In genomic region chr6:24347745-24348480, GRCm38 (mm10) we compare ENCODE assay signal across 10 mouse cellular contexts.
A peak's percentile ranks its signal among the peaks of the same experiment; 100 is the strongest.
DNase-seq lines count a peak whose midpoint lies in the region; ATAC-seq and TF ChIP-seq lines count a peak whose summit lies in the region.
"Had no signal": no experiment of that assay in that cellular context is flagged by ENCODE, and none has a peak within 500 bp of the region (broad histone marks: within the 10 kb centered on the region; RNA-seq: fewer than 3 reads in every experiment).

No protein-coding gene starts in this region.

- no peak for TF ChIP-seq CTCF in midbrain, postnatal 0 days (IDR thresholded peaks at IDR 0.05)

- no peaks in the 10 kb centered on the region for H3K9me3 ChIP-seq in forebrain, embryonic 14.5 days (replicated peaks; ENCODE audit: control insufficient read depth, low read length)
- no peaks in the 10 kb centered on the region for H3K9me3 ChIP-seq in forebrain, embryonic 11.5 days (ENCODE audit: control insufficient read depth, low read length)
- H3K9me3 ChIP-seq in hindbrain, embryonic 10.5 days: no peaks in the 10 kb centered on the region
- no peaks in the 10 kb centered on the region for H3K9me3 ChIP-seq in limb, embryonic 13.5 days
- no peaks in the 10 kb centered on the region for H3K9me3 ChIP-seq in midbrain, postnatal 0 days (ENCODE audit: low read length)
- H3K9me3 ChIP-seq: G1E; limb, embryonic 15.5 days had no signal

- H3K4me2 ChIP-seq in forebrain, embryonic 14.5 days (ENCODE audit: low read length): no peak overlapping the region
- no peak overlapping the region for H3K4me2 ChIP-seq in forebrain, embryonic 11.5 days (ENCODE audit: low read depth, low read length, severe bottlenecking)
- H3K4me2 ChIP-seq in limb, embryonic 13.5 days (replicated peaks): peak overlapping the region; percentile 39
- H3K4me2 ChIP-seq in midbrain, postnatal 0 days (ENCODE audit: low read depth, low read length, poor library complexity, severe bottlenecking): peak overlapping the region; percentile 20; the same call in 1 of the 2 replicates
- H3K4me2 ChIP-seq: limb, embryonic 15.5 days had no signal

- no peak overlapping the region for H3K9ac ChIP-seq in forebrain, embryonic 14.5 days (ENCODE audit: low read length)
- no peak overlapping the region for H3K9ac ChIP-seq in forebrain, embryonic 11.5 days (ENCODE audit: low read length)
- H3K9ac ChIP-seq in limb, embryonic 13.5 days: no peak overlapping the region
- H3K9ac ChIP-seq in midbrain, postnatal 0 days (replicated peaks; ENCODE audit: low read length, poor library complexity, severe bottlenecking): no peak overlapping the region
- H3K9ac ChIP-seq: limb, embryonic 15.5 days had no signal

- H3K27ac ChIP-seq in forebrain, embryonic 14.5 days (ENCODE audit: low read depth, low read length): no peak overlapping the region
- H3K27ac ChIP-seq in forebrain, embryonic 11.5 days (ENCODE audit: low read depth, low read length): no peak overlapping the region
- H3K27ac ChIP-seq in hindbrain, embryonic 10.5 days: 0 out of 2 replicates have a peak overlapping the region, but pooled peaks have one; percentile 16
- no peak overlapping the region for H3K27ac ChIP-seq in limb, embryonic 13.5 days
- no peak overlapping the region for H3K27ac ChIP-seq in midbrain, postnatal 0 days (ENCODE audit: low read depth, low read length)
- H3K27ac ChIP-seq: limb, embryonic 15.5 days had no signal

- no peaks in the 10 kb centered on the region for H3K36me3 ChIP-seq in forebrain, embryonic 14.5 days (ENCODE audit: control insufficient read depth, insufficient read depth, low read length)
- H3K36me3 ChIP-seq in forebrain, embryonic 11.5 days (ENCODE audit: control insufficient read depth, insufficient read depth, low read length): no peaks in the 10 kb centered on the region
- no peaks in the 10 kb centered on the region for H3K36me3 ChIP-seq in hindbrain, embryonic 10.5 days
- H3K36me3 ChIP-seq in limb, embryonic 13.5 days: no peaks in the 10 kb centered on the region
- no peaks in the 10 kb centered on the region for H3K36me3 ChIP-seq in midbrain, postnatal 0 days (ENCODE audit: insufficient read depth, low read length)
- H3K36me3 ChIP-seq: G1E; limb, embryonic 15.5 days had no signal

- no peak for ATAC-seq in forebrain, embryonic 14.5 days
- ATAC-seq in forebrain, embryonic 11.5 days (replicated peaks; ENCODE audit: low FRiP score): no peak
- ATAC-seq in limb, embryonic 13.5 days (ENCODE audit: low FRiP score, low read depth): no peak; the same call in 1 of the 2 replicates
- no peak for ATAC-seq in midbrain, postnatal 0 days (ENCODE audit: low FRiP score)

- no peak overlapping the region for H3K4me3 ChIP-seq in forebrain, embryonic 14.5 days (ENCODE audit: low read depth, low read length)
- no peak overlapping the region for H3K4me3 ChIP-seq in forebrain, embryonic 11.5 days (ENCODE audit: low read depth, low read length)
- peak overlapping the region; percentile 18; the same call in 1 of the 2 replicates for H3K4me3 ChIP-seq in hindbrain, embryonic 10.5 days
- H3K4me3 ChIP-seq in limb, embryonic 13.5 days: no peak overlapping the region
- no peak overlapping the region for H3K4me3 ChIP-seq in midbrain, postnatal 0 days (ENCODE audit: low read depth, low read length)
- H3K4me3 ChIP-seq: limb, embryonic 15.5 days had no signal

- WGBS in forebrain, embryonic 14.5 days: 66% methylated on average over 13 of the region's 13 CpGs
- 64% methylated on average over 13 of the region's 13 CpGs for WGBS in forebrain, embryonic 11.5 days
- 42% methylated on average over 13 of the region's 13 CpGs for WGBS in hindbrain, embryonic 10.5 days
- WGBS in limb, embryonic 13.5 days: 35% methylated on average over 13 of the region's 13 CpGs
- 45% methylated on average over 13 of the region's 13 CpGs for WGBS in midbrain, postnatal 0 days

- peak; percentile 17 for DNase-seq in forebrain, embryonic 14.5 days (ENCODE audit: low spot score)
- no peak for DNase-seq in forebrain, embryonic 11.5 days (ENCODE audit: low spot score)
- DNase-seq in c-Kit-positive CD71-negative TER-119-negative erythroid progenitor cells, embryonic 14.5 days (ENCODE audit: low read depth): peak; percentile 8
- DNase-seq in hindbrain, embryonic 10.5 days (ENCODE audit: low spot score): peak; percentile 56
- peak; percentile 42 for DNase-seq in midbrain, postnatal 0 days (ENCODE audit: low spot score)
- DNase-seq in right cerebral cortex, postnatal 25 days: no peak
- no peak for DNase-seq in left cerebral cortex, adult 18-20 months (ENCODE audit: low spot score in 2 of 2)

- no peaks in the 10 kb centered on the region for H3K4me1 ChIP-seq in forebrain, embryonic 14.5 days (ENCODE audit: control insufficient read depth, insufficient read depth, low read length)
- 0 out of 2 replicates have a peak, but pooled peaks cover 2% of the 10 kb centered on the region for H3K4me1 ChIP-seq in forebrain, embryonic 11.5 days (replicated peaks; ENCODE audit: control insufficient read depth, insufficient read depth, low read length)
- H3K4me1 ChIP-seq in hindbrain, embryonic 10.5 days (replicated peaks): peaks cover 13% of the 10 kb centered on the region; the same call in 1 of the 2 replicates
- peaks cover 2% of the 10 kb centered on the region; the same call in 1 of the 2 replicates for H3K4me1 ChIP-seq in limb, embryonic 13.5 days
- no peaks in the 10 kb centered on the region for H3K4me1 ChIP-seq in midbrain, postnatal 0 days (ENCODE audit: insufficient read depth, low read length)

- H3K27me3 ChIP-seq in forebrain, embryonic 14.5 days (replicated peaks; ENCODE audit: control insufficient read depth, insufficient read depth, low read length): no peaks in the 10 kb centered on the region
- H3K27me3 ChIP-seq in forebrain, embryonic 11.5 days (ENCODE audit: control insufficient read depth, insufficient read depth, low read length): no peaks in the 10 kb centered on the region
- H3K27me3 ChIP-seq in hindbrain, embryonic 10.5 days (ENCODE audit: insufficient read depth, poor library complexity, severe bottlenecking): no peaks in the 10 kb centered on the region
- H3K27me3 ChIP-seq in limb, embryonic 13.5 days: no peaks in the 10 kb centered on the region
- H3K27me3 ChIP-seq in midbrain, postnatal 0 days (ENCODE audit: insufficient read depth, low read length): no peaks in the 10 kb centered on the region
- H3K27me3 ChIP-seq: limb, embryonic 15.5 days had no signal

Comparison
In these comparisons a context has a peak if more than half of its experiments do, and no peak if none do; other contexts are left out.
1. DNase-seq: peak in forebrain, embryonic 14.5 days (single experiment), c-Kit-positive CD71-negative TER-119-negative erythroid progenitor cells, embryonic 14.5 days (single experiment), hindbrain, embryonic 10.5 days (single experiment) and midbrain, postnatal 0 days (single experiment); none in forebrain, embryonic 11.5 days (single experiment), right cerebral cortex, postnatal 25 days (single experiment) and left cerebral cortex, adult 18-20 months (0 of 2).
2. H3K4me2 ChIP-seq: peak in limb, embryonic 13.5 days (single experiment) and midbrain, postnatal 0 days (single experiment); none in forebrain, embryonic 14.5 days (single experiment) and forebrain, embryonic 11.5 days (single experiment).